Comparison of ENCODE assay signal across 15 mouse cellular contexts in the genomic region with DNA sequence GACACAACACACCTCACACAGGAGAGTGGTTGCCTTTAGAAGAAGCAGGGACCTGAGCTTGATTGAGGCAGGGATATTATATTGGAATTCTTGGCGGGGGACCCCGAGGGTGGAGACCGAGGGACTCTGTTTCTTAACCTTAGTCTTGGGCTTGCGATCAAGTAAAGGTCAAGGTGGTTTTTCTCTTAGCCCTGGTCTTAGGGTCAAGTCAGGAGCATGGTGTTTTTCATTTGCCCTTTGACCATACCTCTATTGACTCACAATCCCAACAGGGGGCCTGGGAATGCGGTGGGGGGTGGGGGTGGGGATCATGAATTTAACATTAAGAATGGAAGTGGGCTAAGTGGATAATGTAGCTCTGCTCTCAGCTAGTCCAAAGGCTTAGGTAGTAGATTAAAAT. TPM values are rescaled to one million over a fixed set of nuclear protein-coding genes. Genes with fewer than 3 reads are reported as not detected.
DNase-seq lines count a peak whose midpoint lies in the region; ATAC-seq and TF ChIP-seq lines count a peak whose summit lies in the region.
"Had no signal": no experiment of that assay in that cellular context is flagged by ENCODE, and none has a peak within 500 bp of the region (broad histone marks: within the 10 kb centered on the region; RNA-seq: fewer than 3 reads in every experiment).

No protein-coding gene starts in this region.

- H3K9ac ChIP-seq in heart, embryonic 13.5 days, result no peak overlapping the region
- no peak overlapping the region for H3K9ac ChIP-seq in midbrain, embryonic 12.5 days (replicated peaks)
- H3K9ac ChIP-seq in midbrain, embryonic 13.5 days (replicated peaks), result no peak overlapping the region
- H3K9ac ChIP-seq in liver, embryonic 14.5 days (replicated peaks), result peak overlapping the region; percentile 14; the same call in 1 of the 2 replicates
- H3K9ac ChIP-seq: forebrain, embryonic 12.5 days; limb, embryonic 12.5 days had no signal

- no peak overlapping the region; the same call in 1 of the 2 replicates for H3K4me3 ChIP-seq in heart, embryonic 13.5 days
- no peak overlapping the region for H3K4me3 ChIP-seq in midbrain, embryonic 12.5 days
- no peak overlapping the region for H3K4me3 ChIP-seq in midbrain, embryonic 13.5 days (replicated peaks)
- peak overlapping the region; percentile 36 to 98; a peak in 3 of 4 replicates for H3K4me3 ChIP-seq in liver, embryonic 14.5 days (ENCODE audit: insufficient read depth in 1 of 2, low read depth in 2 of 2, low read length in 2 of 2)

- H3K9me3 ChIP-seq in heart, embryonic 13.5 days, result no peaks in the 10 kb centered on the region
- H3K9me3 ChIP-seq in midbrain, embryonic 12.5 days, result no peaks in the 10 kb centered on the region
- no peaks in the 10 kb centered on the region for H3K9me3 ChIP-seq in midbrain, embryonic 13.5 days
- H3K9me3 ChIP-seq in liver, embryonic 14.5 days (ENCODE audit: control insufficient read depth, low read length), result no peaks in the 10 kb centered on the region
- H3K9me3 ChIP-seq: forebrain, embryonic 12.5 days; limb, embryonic 12.5 days had no signal

- no peak for ATAC-seq in heart, embryonic 13.5 days (ENCODE audit: extremely low read depth, insufficient number of reproducible peaks, low FRiP score, low TSS enrichment)
- ATAC-seq in midbrain, embryonic 12.5 days (ENCODE audit: low FRiP score, low read depth), result no peak
- ATAC-seq in midbrain, embryonic 13.5 days, result no peak
- no peak for ATAC-seq in liver, embryonic 14.5 days (ENCODE audit: insufficient read depth)

- H3K36me3 ChIP-seq in heart, embryonic 13.5 days, result no peaks in the 10 kb centered on the region
- H3K36me3 ChIP-seq in midbrain, embryonic 12.5 days, result no peaks in the 10 kb centered on the region
- no peaks in the 10 kb centered on the region for H3K36me3 ChIP-seq in midbrain, embryonic 13.5 days
- no peaks in the 10 kb centered on the region; the same call in 1 of the 2 replicates for H3K36me3 ChIP-seq in liver, embryonic 14.5 days (replicated peaks; ENCODE audit: control insufficient read depth, insufficient read depth, low read depth)
- H3K36me3 ChIP-seq: forebrain, embryonic 12.5 days; limb, embryonic 12.5 days had no signal

- H3K27me3 ChIP-seq in heart, embryonic 13.5 days (replicated peaks), result no peaks in the 10 kb centered on the region
- no peaks in the 10 kb centered on the region for H3K27me3 ChIP-seq in midbrain, embryonic 12.5 days
- no peaks in the 10 kb centered on the region for H3K27me3 ChIP-seq in midbrain, embryonic 13.5 days
- H3K27me3 ChIP-seq in liver, embryonic 14.5 days (ENCODE audit: control insufficient read depth, insufficient read depth, low read length), result no peaks in the 10 kb centered on the region
- H3K27me3 ChIP-seq: forebrain, embryonic 12.5 days; limb, embryonic 12.5 days had no signal

- no peak overlapping the region for H3K27ac ChIP-seq in heart, embryonic 13.5 days (replicated peaks)
- no peak overlapping the region for H3K27ac ChIP-seq in midbrain, embryonic 12.5 days (replicated peaks)
- H3K27ac ChIP-seq in midbrain, embryonic 13.5 days, result no peak overlapping the region
- no peak overlapping the region for H3K27ac ChIP-seq in liver, embryonic 14.5 days

- TF ChIP-seq EP300 in liver, embryonic 14.5 days (IDR thresholded peaks at IDR 0.05; ENCODE audit: low read depth), result no peak

- peak overlapping the region; percentile 69; the same call in 1 of the 2 replicates for H3K4me2 ChIP-seq in heart, embryonic 13.5 days
- H3K4me2 ChIP-seq in midbrain, embryonic 12.5 days (replicated peaks), result 0 out of 2 replicates have a peak overlapping the region, but pooled peaks have one; percentile 60
- no peak overlapping the region for H3K4me2 ChIP-seq in midbrain, embryonic 13.5 days (replicated peaks)
- peak overlapping the region; percentile 90 for H3K4me2 ChIP-seq in liver, embryonic 14.5 days (ENCODE audit: low read depth)

- no peak for DNase-seq in heart, adult 9 months (ENCODE audit: low spot score in 2 of 2)
- peak; percentile 75 for DNase-seq in R1 (ENCODE audit: low read depth, low spot score)
- DNase-seq in liver, embryonic 14.5 days (ENCODE audit: low read depth in 3 of 3, low spot score in 3 of 3), result no peak
- no peak for DNase-seq in adrenal gland, postnatal 25 days
- no peak for DNase-seq in retina, postnatal 1 day

- peaks cover 20% of the 10 kb centered on the region for H3K4me1 ChIP-seq in heart, embryonic 13.5 days
- H3K4me1 ChIP-seq in midbrain, embryonic 12.5 days, result peaks cover 15% of the 10 kb centered on the region
- H3K4me1 ChIP-seq in midbrain, embryonic 13.5 days (replicated peaks), result peaks cover 18% of the 10 kb centered on the region
- peaks cover 8 to 12% of the 10 kb centered on the region in 2 experiments for H3K4me1 ChIP-seq in liver, embryonic 14.5 days (replicated peaks; ENCODE audit: control insufficient read depth in 2 of 2, insufficient read depth in 2 of 2, low read length in 1 of 2)

- no peak for TF ChIP-seq CTCF in liver, embryonic 14.5 days (IDR thresholded peaks at IDR 0.05; ENCODE audit: low read depth)

- 88% methylated on average over 5 of the region's 5 CpGs for WGBS in heart, embryonic 13.5 days
- 87% methylated on average over 5 of the region's 5 CpGs for WGBS in midbrain, embryonic 12.5 days
- WGBS in midbrain, embryonic 13.5 days, result 83% methylated on average over 5 of the region's 5 CpGs
- 84% methylated on average over 5 of the region's 5 CpGs for WGBS in liver, embryonic 14.5 days (ENCODE audit: insufficient replicate concordance)

RNA-seq across cellular contexts. Expression of a gene that starts 1.3 kb away (rescaled TPM):
- polyA plus RNA-seq in heart, embryonic 13.5 days (2015; fragmentation: Nextera tagmentation; extraction: Ambion mirVana), result 34.6 and 35.1 TPM in 2 replicates
- 63.4 and 70.5 TPM in 2 replicates for polyA plus RNA-seq in midbrain, embryonic 12.5 days (2016; fragmentation: Nextera tagmentation; extraction: Ambion mirVana)
- polyA plus RNA-seq in midbrain, embryonic 13.5 days (2015; fragmentation: Nextera tagmentation; extraction: Ambion mirVana), result 29.2 and 31.4 TPM in 2 replicates
- polyA plus RNA-seq in liver, embryonic 14.5 days (2012; rRNA removed), result 8.2 and 14.7 TPM in 2 replicates
- polyA plus RNA-seq in liver, embryonic 14.5 days (2014; fragmentation: Nextera tagmentation; extraction: Ambion mirVana), result 36.4 and 36.7 TPM in 2 replicates
- 2.0 and 3.4 TPM in 2 replicates for total RNA-seq in adrenal gland, postnatal 25 days (2021)
- total RNA-seq: gastrocnemius, adult 8-10 months had no signal

RNA-seq across cellular contexts. Expression of a gene that starts 51.6 kb away (rescaled TPM):
- not detected in 2 replicates for polyA plus RNA-seq in heart, embryonic 13.5 days (2015; fragmentation: Nextera tagmentation; extraction: Ambion mirVana)
- polyA plus RNA-seq in midbrain, embryonic 12.5 days (2016; fragmentation: Nextera tagmentation; extraction: Ambion mirVana), result not detected in 2 replicates
- polyA plus RNA-seq in midbrain, embryonic 13.5 days (2015; fragmentation: Nextera tagmentation; extraction: Ambion mirVana), result not detected in 2 replicates
- polyA plus RNA-seq in liver, embryonic 14.5 days (2012; rRNA removed), result not detected in 2 replicates
- not detected in 2 replicates for polyA plus RNA-seq in liver, embryonic 14.5 days (2014; fragmentation: Nextera tagmentation; extraction: Ambion mirVana)
- not detected in 2 replicates for total RNA-seq in adrenal gland, postnatal 25 days (2021)
- total RNA-seq: adrenal gland, postnatal 14 days; gastrocnemius, adult 8-10 months; heart, postnatal 10 days had no signal
- polyA plus RNA-seq: cerebellum, adult 2 months; forebrain, embryonic 12.5 days; limb, embryonic 12.5 days; neural tube, embryonic 14.5 days had no signal

Comparison
In these comparisons a context has a peak if more than half of its experiments do, and no peak if none do; other contexts are left out.
1. H3K4me3 ChIP-seq: peak in liver, embryonic 14.5 days (2 of 2); none in heart, embryonic 13.5 days (single experiment), midbrain, embryonic 12.5 days (single experiment) and midbrain, embryonic 13.5 days (single experiment).